Mouse (Mus musculus): ENCODE measurements around the gene Gxylt1.

DNA sequence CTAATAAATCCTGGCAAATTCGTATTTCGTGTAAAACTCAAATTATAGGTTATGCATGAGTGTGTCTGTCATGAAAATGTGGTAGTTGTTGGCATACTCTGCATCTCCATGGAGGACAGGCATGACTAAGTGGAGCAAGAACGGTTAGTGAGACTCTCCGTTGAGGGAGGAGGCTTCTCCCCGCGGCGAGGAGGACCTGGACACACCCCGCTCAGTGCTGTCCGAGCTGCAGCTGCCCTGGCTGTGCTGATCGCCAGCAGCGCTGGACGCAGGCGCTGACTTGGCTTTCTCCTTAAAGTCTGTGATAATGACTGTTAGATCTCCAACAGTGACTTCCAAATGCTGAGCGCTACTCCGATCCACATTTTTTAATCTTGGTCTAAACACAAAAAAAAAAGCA lies 10.3 kb upstream of the Gxylt1 start:
- TF ChIP-seq CTCF (IDR thresholded peaks at IDR 0.05; ENCODE audit: borderline replicate concordance, insufficient read depth, low read depth, low read length) (no peak), POLR2A (IDR thresholded peaks at IDR 0.05; ENCODE audit: borderline replicate concordance, insufficient read depth, low read length) (no peak)

Data from cerebellum, adult 2 months (tissue).